Mouse (Mus musculus): Measurements from ENCODE around the gene Sox6.

Gene Sox6

DNA sequence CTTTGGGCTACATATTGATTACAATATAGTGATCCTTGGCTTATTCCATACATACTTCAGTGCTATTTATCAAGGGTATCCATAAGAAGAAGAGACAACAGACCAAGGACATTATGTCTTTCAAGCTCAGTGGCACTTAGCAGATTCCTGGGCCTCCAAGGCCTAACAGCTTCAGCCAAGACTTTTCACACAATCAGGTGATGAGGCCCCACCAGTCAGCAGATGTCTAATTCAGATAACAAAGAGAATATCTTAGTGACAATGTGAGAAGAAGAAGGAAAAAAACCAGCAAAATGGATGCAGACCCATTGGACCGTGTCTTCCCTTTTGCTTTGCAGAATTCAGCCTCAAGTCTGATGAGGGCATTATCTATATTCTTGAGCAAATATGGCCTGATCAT, 150.0 kb downstream of the Sox6 start:
- no peak for DNase-seq

DNA sequence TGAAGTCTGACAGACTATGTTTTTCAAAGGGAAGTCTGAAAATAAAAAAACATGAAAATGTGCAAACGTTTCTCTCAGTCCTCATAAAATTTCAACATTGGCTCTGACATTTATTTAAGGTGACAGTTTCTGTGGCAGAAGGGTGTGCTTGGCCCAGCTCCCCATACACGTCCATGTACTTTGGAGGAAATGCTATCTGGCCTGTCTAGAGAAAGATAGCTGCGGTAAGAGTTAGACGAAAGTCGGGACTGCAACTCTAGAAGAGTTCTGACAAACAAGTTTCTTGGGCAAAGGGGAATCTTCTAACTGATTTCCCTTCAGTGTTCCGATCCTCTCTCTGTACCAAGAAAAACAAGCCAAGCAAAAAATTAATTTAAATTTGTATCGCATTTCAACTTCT, 150.5 kb downstream of the Sox6 start:
- DNase-seq = no peak

DNA sequence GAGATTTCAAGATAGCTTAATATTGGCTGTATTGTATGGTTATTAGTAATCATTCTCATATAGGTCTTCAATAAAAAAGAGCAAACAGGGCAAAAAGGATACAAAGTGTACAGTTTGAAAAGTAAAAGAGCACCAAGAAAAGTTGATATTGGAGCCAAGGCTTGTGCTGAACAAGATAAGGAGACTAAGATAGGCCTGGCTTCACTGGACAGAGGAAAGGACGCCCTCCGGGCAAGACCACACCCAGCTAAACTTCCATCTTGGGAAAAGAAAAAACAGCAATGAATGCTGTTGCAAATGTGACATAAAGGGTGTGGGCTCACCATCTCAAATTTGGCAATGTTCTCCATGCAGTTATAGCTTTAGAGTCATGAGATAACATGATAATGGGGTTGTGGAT, 165.7 kb downstream of the Sox6 start:
- DNase-seq = no peak

DNA sequence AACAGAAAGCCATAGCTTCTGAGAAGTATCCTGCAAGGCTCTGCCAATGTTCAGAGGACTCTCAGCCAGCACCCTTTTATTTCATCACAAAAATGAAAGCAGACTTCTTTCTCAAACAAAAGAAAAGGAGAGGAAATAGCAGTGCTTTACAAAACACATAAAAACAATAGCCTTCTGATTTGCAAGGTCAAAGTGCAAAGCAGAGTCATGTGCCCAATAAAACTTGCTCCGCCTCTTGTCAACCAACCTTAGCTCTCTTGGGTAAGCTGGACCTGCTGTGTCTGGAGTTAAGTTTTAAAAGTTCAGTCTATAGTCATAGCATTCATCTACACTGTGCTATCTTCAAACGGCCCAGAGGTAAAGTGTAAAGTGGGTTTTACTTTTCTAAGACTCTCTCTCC, 170.1 kb downstream of the Sox6 start:
- peak; percentile 72 for DNase-seq

DNA sequence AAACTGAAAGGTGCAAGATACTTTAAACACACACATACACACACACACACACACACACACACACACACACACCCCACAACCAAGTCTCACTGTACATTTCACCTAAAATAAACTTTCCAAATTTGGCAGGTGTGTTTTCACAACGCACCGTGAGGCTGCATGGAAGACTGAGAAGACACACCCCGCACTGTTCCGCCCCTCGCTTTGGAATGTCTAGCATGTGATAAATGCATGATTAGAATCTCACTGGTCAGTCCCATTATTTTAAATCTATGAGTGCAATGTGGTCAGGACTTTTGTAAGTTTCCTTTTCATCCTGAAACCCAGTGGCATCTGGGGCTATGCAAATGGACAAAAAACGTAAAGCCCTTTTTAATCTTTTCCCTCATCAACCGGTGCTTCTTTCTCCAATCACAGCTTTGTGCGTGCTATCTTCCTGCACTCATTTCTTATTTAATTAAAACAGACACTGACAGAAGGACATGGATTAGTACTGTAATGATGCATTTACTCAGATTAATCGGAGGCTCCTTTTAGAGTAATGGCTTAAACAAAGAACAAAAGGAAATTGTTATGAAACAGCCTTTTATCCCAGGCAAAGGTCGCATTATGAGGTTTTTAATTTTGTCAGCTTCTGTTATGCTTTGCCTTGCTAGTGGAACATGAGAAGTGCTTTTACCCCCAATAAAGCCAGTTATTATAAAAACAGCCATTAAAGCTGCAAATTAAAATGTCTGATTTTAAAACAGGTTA, 170.9 kb downstream of the Sox6 start:
- peak; percentile 54 for DNase-seq

DNA sequence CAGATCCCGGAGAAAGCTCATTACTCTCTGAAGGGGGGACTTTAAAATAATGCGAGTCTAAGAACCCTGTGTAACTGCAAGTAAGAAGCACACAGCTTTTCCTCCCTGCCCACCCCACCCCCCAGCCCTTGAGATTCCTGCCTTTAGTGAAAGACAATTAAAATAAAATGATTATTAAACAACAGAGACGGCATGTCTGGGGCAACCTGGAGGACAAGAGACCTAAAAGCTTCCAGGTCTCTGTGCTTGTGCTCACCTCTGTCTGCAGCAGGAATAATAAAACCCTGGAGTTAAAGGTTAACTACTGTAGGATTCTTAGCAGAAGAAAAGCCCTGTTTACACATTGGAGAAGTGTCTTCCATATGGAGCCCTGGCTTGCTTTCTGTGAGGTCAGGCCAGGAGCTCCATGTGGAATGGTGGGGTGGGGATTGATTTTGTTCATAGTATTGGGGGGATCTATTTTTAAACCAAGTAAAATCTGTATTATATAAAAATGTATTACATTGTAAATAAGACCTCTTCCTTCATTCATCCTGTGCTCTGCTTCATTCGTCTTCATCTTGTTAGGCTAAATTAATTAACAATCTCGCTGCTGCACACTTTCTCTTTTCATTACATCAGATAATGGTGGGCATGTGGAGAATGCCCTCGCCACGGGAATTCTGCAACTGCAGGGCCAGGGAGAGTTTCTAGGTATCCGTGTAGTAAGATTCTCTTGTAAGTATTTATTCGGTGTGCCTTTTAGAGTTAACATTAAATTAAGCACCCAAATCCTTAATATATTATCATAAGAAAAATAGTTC, 171.7 kb downstream of the Sox6 start:
- peak; percentile 56 for DNase-seq

DNA sequence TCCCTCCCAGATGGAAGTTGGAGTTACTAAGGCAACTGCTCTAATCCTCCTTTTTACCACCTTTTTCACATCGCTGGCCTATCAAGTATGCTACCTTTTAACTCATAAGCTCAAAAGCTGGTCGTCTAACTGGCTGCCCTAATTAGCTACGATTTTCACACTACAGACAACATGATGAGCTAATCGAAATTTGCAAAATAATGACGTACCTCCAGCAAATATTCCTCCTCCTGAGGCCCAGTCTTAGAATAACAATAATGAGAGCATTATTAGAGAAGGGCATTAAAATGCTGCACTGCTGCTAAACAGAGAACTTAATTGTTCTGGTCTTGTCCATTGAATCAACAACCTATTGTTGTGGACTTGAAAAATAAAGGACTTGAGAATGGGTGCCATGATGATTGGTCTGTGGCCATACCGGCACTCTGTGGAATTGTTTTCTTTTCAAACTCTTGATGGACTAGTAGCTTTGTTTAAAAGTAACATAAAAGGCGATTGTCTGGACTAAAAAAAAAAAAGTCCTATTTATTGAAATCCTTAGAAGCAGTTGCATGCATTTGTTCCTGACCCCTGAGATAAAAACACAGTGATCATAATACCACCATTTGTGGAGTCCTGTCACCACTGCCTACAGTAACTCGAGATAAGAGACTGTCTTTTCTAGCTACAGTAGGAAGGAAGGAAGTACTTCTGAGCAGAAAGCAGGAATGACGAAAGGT, 172.5 kb downstream of the Sox6 start:
- DNase-seq = no peak

DNA sequence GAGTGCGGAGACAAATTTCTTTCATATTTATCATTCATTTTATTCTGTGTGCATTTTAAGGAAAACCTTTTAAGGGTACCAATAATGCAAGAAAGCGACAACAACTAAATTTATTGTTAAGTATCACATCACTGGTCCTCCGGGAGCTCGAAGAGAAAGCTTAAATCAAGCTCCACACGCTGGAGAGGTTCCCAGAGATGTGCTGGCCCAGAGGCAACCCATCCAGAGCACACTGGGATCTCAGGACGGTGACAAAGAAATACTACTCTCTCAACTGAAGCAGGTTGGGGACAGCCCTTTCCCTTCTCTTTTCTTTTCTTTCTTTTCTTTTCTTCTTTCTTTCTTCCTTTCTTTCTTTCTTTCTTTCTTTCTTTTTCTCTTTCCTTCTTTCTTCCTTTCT, 173.4 kb downstream of the Sox6 start:
- no peak for DNase-seq

DNA sequence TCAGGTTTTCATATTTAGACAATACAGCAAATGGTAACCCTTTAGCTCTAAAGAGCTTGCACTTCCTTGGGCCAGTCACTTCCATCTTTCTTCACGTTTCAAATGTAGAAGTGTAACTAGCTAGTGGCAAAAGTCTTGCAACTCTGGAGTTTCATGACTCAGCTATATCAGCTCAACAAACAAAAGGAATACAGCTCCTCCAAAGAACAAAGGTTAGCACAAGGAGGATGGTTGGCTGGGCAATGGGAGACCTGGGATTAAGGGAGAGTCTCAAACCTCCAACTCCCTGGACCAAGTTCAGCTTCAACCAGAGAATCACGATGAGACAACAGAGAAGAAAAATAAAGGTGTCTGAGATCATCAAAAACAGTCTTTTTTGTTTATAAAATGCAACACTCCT, 174.2 kb downstream of the Sox6 start:
- DNase-seq = peak; percentile 50

DNA sequence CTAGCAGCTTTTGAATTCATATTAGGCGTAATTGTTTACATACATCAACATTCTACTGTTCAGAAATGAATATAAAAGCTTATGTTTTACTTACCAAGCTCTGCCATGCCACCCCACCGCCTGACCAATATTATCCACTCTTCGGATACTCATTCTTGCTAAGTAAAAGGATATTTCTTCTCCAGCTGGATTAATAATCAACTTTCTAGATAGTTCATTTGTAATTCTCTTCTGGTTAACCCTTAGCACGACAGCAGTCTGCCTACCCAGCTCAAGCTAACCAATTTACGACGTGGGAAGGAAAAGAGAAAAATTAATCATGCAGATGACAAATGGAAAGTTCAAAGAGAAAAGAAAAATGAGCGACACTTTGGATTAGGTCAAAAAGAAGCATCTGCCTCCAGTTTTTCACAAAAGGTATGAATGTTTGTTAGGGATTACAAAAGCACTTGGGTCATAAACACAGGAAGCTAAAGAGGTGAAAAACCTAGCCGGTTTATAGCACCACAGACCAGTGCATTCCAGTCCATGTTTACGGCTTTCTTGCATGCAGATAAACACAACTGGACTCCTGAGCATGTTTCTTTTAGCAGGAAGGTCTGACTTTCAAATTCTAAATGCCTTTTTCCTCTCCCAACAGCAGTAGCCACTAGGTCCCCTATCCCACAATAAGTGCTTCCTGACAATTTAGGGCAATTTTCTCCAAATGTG, 178.8 kb downstream of the Sox6 start:
- DNase-seq = peak; percentile 80

DNA sequence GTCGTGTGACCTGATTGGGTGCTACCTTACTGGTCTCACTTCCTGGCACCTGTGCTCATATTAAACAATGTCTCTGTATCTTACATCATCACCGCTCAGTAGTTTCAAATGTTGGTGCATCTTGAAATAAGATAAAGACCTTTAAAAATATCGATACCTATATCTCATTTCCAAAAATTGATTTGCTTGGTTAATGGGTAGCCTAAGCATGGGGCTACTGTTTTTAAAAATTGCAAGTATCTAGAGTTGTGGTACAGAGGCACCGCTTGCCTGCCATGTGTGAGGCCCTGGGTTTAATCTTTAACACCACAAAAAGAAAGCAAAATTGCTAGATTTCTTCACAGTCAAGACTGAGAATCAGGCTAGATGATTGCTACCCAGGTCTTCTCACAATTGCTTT, 187.5 kb downstream of the Sox6 start:
- peak; percentile 16 for DNase-seq

DNA sequence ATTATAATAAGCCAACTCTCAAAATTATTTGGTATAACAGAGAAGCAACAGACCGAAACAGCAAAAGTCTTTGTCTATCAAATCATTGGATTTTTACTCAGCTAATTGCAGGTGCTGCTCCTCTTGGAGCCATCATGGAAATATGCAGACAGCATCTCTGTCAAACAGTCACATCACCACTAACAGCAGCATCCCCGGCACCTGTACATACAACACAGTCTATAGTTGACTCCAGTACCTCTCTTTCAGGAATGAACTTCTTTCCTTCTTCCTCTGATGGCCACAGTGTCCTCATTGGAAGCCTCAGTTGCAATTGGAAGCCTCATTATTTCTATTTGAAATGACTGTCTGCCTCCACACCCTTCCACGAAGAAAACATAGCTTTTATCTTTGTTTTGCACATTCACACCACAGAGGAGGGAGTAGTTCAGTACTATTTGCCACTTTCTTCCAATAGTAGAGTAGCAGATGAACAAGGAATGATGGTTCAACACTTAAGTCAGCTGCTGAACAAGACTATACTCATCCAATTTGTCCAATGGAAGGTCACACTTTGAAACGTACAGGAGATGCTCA, 192.7 kb downstream of the Sox6 start:
- DNase-seq = no peak

DNA sequence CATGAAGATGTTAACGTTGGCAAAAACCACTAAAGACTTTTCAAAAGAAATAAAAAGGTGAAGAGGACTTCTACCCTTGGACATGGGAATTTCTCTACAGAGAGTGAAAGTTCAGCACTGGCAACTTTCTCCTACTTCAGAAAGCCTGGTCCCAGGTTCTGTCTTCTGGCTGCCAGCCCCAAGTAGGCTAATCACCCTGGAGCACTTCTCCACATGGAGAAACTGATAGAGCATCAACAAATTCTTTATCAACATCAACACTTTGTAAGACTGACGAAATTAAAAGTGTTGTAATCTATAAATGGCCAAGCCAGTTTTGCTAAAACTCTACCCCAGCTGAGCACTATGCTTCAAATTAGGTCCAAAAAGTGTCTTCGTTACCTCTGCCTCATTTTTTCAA, 193.7 kb downstream of the Sox6 start:
- DNase-seq = no peak

DNA sequence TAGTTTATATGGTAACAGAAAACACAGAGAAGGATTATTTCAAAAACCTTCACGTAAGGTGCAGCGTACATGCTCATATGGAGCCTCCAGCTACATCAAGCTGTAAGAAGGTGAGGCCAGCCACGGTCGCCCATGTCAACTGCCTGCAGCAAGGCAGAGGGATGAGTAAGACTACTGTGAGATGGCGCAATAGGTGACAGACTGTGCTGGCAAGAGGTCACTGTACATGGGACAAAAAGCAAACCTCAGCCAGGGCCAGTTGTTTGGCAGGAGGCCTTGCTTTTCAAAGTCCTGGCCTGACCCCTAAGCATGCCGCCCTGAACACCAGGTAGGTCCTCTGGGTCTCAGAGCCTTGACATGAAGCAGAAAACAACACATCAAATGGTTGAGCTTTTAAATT, 194.2 kb downstream of the Sox6 start:
- DNase-seq = peak; percentile 82

DNA sequence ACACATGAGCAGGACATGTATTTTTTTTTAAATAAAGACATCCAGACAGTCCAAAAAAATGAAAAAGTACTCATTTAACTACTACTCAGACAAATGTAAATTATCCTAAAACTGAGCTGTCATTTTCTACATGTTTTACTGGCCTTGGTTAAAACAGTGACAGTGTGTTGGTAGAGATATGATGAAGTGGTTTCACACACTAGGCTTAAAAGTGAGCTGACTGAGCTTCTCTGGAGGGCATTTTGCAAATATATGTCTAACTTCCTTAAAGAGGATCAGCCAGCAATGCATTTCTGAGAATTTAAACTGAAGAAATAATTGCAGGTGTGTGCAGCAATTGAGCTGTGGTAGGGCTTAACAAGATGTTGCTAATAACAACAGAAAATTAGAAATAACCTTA, 196.3 kb downstream of the Sox6 start:
- DNase-seq = no peak

DNA sequence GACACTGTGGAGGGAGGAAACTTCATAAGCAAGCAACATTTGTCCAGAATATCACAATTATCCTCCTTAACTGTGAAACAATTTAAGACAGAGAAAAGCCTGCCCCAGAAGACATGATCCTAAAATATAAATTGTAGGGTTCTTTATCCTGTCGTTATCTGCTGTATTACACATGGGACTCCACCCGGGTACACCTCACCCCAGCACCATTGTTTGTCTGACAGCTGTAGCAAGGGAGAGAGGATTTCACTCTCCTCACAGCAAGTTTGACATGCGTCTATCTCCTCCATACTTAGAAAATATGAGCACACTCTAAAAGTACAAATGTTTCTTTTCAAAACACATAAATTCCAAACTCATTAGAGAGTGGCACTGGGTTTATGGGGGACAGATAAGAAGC, 198.0 kb downstream of the Sox6 start:
- no peak for DNase-seq

DNA sequence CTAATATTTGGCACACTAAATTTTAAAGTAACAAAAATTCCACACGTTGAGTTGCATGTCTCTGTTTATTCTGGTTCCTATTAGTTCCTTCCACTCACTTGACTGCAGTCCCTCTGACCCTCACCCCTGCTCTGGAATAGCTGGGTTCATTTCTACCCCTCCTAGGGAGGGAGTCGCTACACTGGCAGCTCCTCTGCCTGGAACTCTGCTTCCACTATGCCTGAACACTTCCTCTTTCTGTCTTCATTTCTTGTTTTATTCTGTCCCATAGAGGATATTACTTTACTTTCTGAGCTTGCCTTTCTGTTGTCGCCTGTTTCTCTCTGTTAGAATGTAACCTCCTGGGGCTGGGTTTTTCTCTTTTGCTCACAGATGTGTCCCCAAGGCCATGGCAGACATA, 203.6 kb downstream of the Sox6 start:
- DNase-seq = no peak

DNA sequence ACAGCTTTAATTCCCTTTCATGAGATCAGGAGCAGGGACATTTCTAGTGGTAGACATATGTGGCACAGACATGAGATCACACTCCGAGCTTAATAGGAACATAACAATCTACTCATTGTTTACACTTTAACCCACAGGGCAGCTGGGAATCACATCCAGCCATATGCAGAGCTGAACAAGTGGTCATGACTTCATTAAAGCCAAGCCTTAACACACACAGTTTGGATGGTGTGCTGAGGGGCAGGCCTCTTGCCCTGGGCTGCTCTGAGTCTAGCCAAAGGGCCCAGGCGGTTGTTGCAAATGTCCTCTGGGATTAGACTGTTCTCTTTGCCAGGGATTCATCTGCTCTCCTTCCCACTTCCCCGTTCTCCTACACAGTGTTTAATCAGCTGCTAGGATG, 204.9 kb downstream of the Sox6 start:
- no peak for DNase-seq

DNA sequence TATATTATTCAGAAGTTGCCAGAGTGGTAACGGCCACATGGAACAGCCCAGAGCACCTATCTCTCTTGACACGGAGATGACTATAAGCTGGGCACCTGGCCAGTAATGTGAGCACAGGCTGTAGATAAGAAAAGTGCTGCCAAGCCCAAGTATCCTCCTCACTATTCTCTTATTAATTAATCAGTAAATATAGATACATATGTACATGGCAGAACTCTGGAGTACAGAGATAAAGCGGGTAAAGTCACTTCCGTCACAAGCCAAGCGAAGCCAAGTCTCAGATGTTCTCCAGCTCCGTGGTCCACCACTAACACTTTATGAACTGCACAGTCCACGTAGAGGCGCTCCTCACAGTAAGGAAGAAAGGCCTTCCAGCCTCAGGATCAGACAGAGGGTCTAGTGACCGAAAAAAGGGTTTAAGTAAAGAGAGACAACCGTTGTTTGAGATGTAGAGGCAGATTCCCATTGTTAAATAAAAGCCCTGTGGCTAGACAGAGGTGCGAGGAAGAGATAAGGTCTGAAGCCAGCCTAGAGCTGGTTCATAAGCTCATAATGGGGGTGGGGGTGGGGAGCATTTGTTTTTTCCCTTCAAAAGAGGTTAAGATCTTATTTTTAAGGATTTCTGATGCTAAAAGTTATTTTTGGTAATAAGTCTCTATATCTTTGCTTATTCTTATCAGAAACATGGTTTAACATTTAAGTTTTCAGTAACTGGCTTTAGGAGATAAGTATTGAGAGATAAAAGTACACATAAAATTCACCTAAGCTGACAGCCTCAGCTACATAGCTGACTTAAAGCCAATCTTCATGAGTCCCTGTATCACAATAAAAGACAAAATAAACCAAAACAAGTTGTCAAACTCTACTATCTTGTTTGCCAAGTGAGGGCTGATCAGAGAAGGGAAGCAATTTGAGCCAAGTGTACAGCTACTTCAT, 207.4 kb downstream of the Sox6 start:
- DNase-seq = no peak

DNA sequence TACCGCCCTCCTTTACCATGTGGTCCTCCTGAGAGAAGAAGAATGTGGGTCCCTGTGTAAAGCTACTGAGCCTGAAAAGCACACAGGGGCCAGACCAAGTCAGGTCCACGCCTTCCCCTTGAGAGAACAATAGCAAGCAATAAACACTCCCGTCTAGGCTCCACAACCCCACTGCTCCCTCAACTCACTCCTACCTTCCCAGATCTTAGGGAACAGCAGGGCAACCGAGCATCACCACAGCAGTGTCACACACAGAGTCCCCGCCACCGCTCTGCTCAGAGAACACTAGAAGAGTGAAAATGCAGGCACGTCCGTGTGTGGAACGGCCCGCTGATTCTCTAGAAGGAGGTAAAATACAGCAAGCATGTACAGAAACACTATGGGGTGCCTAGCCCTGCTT, 208.2 kb downstream of the Sox6 start:
- no peak for DNase-seq

DNA sequence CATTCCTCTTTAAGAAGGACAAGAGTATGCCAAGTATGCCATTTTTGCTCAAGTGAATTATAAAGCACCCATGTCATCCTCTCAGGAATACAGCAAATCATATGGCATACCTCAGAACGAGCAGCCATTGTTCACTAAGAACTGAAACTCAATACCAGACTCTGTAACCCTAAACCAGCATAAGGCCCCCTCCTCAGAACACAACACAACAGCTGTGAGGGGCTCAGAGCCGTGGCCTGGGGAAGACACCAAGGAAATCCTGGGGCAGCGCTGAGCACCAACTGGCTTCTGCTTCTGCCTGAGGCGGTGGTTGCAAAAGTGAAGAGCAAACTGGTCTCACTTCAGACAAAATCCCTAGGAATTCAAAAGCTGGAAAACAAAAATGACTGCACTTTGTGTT, 208.8 kb downstream of the Sox6 start:
- no peak for DNase-seq

DNA sequence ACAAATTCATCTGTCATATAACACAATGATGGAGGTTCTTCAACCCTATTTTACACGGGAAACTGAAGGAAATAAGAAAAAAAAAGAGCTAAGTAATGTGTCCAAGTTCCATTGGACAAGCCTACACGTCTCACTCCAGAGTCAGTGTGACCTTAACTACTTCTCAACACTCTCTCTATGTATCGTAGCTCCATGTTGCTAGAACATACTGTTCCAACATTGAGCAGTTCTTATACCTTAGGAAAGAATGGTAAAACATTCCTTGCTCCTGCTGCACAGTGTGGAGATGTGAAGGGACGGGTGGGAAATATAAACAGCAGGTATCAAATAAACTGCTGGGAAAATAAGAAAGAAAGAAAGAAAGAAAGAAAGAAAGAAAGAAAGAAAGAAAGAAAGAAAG, 209.3 kb downstream of the Sox6 start:
- DNase-seq = no peak

Measured in kidney, adult 9 months (tissue).